Mouse (Mus musculus) neural tube, embryonic 13.5 days (tissue): Measurements from ENCODE around the gene Mrgprb3. TPM values are rescaled to one million over a fixed set of nuclear protein-coding genes. Genes with fewer than 3 reads are reported as not detected.

Source experiments
- ATAC-seq: fragments of 200-750 bp; cut with Nextera tagmentation; 2 replicates; pipeline ENCODE4 v1.8.0; 2017; ENCODE audit warnings: low read depth, mild to moderate bottlenecking, moderate TSS enrichment, moderate library complexity
- H3K27ac ChIP-seq: fragments of 300-500 bp; sonication (generic); replicated peaks from 2 replicates; pipeline ENCODE4 v1.5.1; 2015; ENCODE audit warnings: moderate library complexity, mild to moderate bottlenecking, inconsistent platforms
- H3K27me3 ChIP-seq: fragments of 300-500 bp; sonication (generic); 2 replicates; pipeline ENCODE4 v1.6.1; 2015; ENCODE audit warnings: mild to moderate bottlenecking, inconsistent platforms
- H3K36me3 ChIP-seq: fragments of 300-500 bp; sonication (generic); 2 replicates; pipeline ENCODE4 v1.6.1; 2015; ENCODE audit warnings: mild to moderate bottlenecking, inconsistent platforms
- H3K4me1 ChIP-seq: fragments of 300-500 bp; sonication (generic); replicated peaks from 2 replicates; pipeline ENCODE4 v1.6.1; 2015; ENCODE audit warnings: inconsistent platforms
- H3K4me2 ChIP-seq: fragments of 300-500 bp; sonication (generic); 2 replicates; pipeline ENCODE4 v1.6.1; 2015; ENCODE audit warnings: inconsistent platforms, mild to moderate bottlenecking, moderate library complexity
- H3K4me3 ChIP-seq: fragments of 300-500 bp; sonication (generic); 2 replicates; pipeline ENCODE4 v1.5.1; 2015; ENCODE audit warnings: mild to moderate bottlenecking, inconsistent platforms
- H3K9ac ChIP-seq: fragments of 300-500 bp; sonication (generic); 2 replicates; pipeline ENCODE4 v1.6.1; 2015; ENCODE audit warnings: moderate library complexity, mild to moderate bottlenecking, inconsistent platforms
- H3K9me3 ChIP-seq: fragments of 300-500 bp; sonication (generic); 2 replicates; pipeline ENCODE4 v1.6.1; 2016; ENCODE audit warnings: inconsistent platforms
- WGBS: fragments of 180-500 bp; shearing (Covaris S2); methylation state at CpG from one replicate; pipeline ENCODE4 v1.1.7; 2015; 5-methylcytosine and 5-hydroxymethylcytosine counted together
- polyA plus RNA-seq: library from polyadenylated mRNA; unstranded; fragments of >200 nt; fragmentation: Nextera tagmentation; extraction: Ambion mirVana; gene quantifications from 2 replicates; pipeline ENCODE4 v1.2.1, GENCODE M21; 2015

Mrgprb3 gene
- polyA plus RNA-seq = not detected in 2 replicates

DNA sequence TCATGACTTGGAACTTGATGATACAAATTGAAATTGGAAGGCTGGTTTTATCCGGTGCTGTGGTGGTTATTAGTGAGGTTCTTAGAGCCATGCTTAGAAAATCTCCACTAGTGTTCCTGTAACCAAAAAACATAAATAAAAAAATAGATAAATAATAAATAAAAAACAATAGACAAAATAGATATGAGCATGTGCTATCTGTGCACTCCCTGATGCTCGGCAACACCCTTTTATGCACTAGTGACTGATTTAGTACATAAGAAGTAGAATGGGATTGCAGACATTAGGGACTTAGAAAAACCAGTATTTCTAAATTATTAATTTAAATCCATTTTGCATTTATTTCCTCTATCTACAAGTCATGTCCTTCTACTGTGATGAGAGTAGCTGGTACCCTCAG lies at the start of gene Mrgprb3:
Gene Mrgprb3, minus strand, starts transcription at position 101 of the 400 bp plus-strand sequence.
- no peak within 1 kb of the TSS for H3K4me2 ChIP-seq
- no peaks in the 10 kb centered on the region for H3K36me3 ChIP-seq
- no peak for ATAC-seq
- H3K9ac ChIP-seq = no peak within 1 kb of the TSS
- no peak within 1 kb of the TSS for H3K27ac ChIP-seq
- no peaks in the 10 kb centered on the region for H3K27me3 ChIP-seq
- no peaks in the 10 kb centered on the region for H3K4me1 ChIP-seq
- peaks cover 4% of the 10 kb centered on the region; the same call in 1 of the 2 replicates for H3K9me3 ChIP-seq
- H3K4me3 ChIP-seq = no peak within 1 kb of the TSS
- 93% methylated on average over 2 of the region's 2 CpGs for WGBS

Other genes starting within 250 kb of the Mrgprb3 start
- not detected in 2 replicates for gene Mrgprb1, start 187.5 kb downstream of the Mrgprb3 start, polyA plus RNA-seq
- not detected in 2 replicates for gene Mrgprx2, start 144.5 kb downstream of the Mrgprb3 start, polyA plus RNA-seq
- not detected in 2 replicates for gene Mrgprb2, start 85.7 kb downstream of the Mrgprb3 start, polyA plus RNA-seq
- gene Zdhhc13, start 145.2 kb upstream of the Mrgprb3 start, polyA plus RNA-seq = 39.8 and 41.2 TPM in 2 replicates
- gene Csrp3, start 204.2 kb upstream of the Mrgprb3 start, polyA plus RNA-seq = 3.1 and 3.5 TPM in 2 replicates
- gene E2f8, start 237.8 kb upstream of the Mrgprb3 start, polyA plus RNA-seq = 4.1 and 4.9 TPM in 2 replicates